8 mouse cellular contexts compared by ENCODE assay signal in genomic region chr12:111653434-111653833, GRCm38 (mm10). TPM values are rescaled to one million over a fixed set of nuclear protein-coding genes. Genes with fewer than 3 reads are reported as not detected.
DNase-seq lines count a peak whose midpoint lies in the region; ATAC-seq and TF ChIP-seq lines count a peak whose summit lies in the region.

No protein-coding gene starts in this region.

- H3K27ac ChIP-seq in kidney, postnatal 0 days = no peak overlapping the region
- no peak overlapping the region for H3K27ac ChIP-seq in lung, embryonic 16.5 days (ENCODE audit: low read length)

- H3K4me2 ChIP-seq in kidney, postnatal 0 days (ENCODE audit: low read length) = no peak overlapping the region
- no peak overlapping the region for H3K4me2 ChIP-seq in lung, embryonic 16.5 days (ENCODE audit: low read depth, low read length)

- TF ChIP-seq CTCF in Patski (IDR thresholded peaks at IDR 0.05) = peak; percentile 92
- peak; percentile 86 for TF ChIP-seq CTCF in kidney, postnatal 0 days (IDR thresholded peaks at IDR 0.05; ENCODE audit: low read depth)

- H3K4me3 ChIP-seq in kidney, postnatal 0 days (replicated peaks; ENCODE audit: low read depth, low read length) = no peak overlapping the region
- H3K4me3 ChIP-seq in lung, embryonic 16.5 days (ENCODE audit: low read length) = no peak overlapping the region

- WGBS in kidney, postnatal 0 days = 41% methylated on average over 3 of the region's 3 CpGs
- 32% methylated on average over 3 of the region's 3 CpGs for WGBS in lung, embryonic 16.5 days

- DNase-seq in adrenal gland, adult 18-20 months (ENCODE audit: low spot score in 2 of 2) = peak; percentile 66 to 73
- DNase-seq in adrenal gland, postnatal 4 days (ENCODE audit: low spot score in 2 of 2) = no peak
- no peak for DNase-seq in Patski (ENCODE audit: low read depth, low spot score)
- DNase-seq in gastrocnemius, postnatal 25 days = peak; percentile 54
- peak; percentile 88 for DNase-seq in kidney, postnatal 0 days (ENCODE audit: low spot score)
- DNase-seq in right cerebral cortex, postnatal 10 days (ENCODE audit: low spot score in 2 of 2) = peak; percentile 74 to 81

- peak; percentile 45 for ATAC-seq in Patski
- peak; percentile 82; the same call in 1 of the 2 replicates for ATAC-seq in common myeloid progenitor, adult 5-6 weeks (replicated peaks; ENCODE audit: low read depth, poor library complexity, severe bottlenecking)
- ATAC-seq in kidney, postnatal 0 days (replicated peaks; ENCODE audit: low FRiP score, low read depth) = 0 out of 2 replicates have a peak, but pooled peaks have one; percentile 35
- ATAC-seq in lung, embryonic 16.5 days (ENCODE audit: low read depth) = peak; percentile 75

- no peaks in the 10 kb centered on the region for H3K9me3 ChIP-seq in kidney, postnatal 0 days (replicated peaks; ENCODE audit: low read length)
- no peaks in the 10 kb centered on the region for H3K9me3 ChIP-seq in lung, embryonic 16.5 days (ENCODE audit: control insufficient read depth, low read length)

- in situ Hi-C loops in Patski (cut with MboI; ENCODE audit: low pct_unique_long_range_greater_than_20kb) = loop anchor here (5.0 kb wide), 1 partner anchor 44 kb away; no protein-coding TSS in a partner anchor

- CTCF ChIA-PET in Patski (lab: Charles Lee) = interaction anchor here (1.0 to 3.1 kb wide), 6 partner anchors 10 to 102 kb away, joined by 3 to 17 read pairs (median 4); no protein-coding TSS in a partner anchor

- POLR2A ChIA-PET in Patski (lab: Charles Lee) = interaction anchor here (0.6 kb wide), 1 partner anchor 8 kb away, joined by 6 read pairs; no protein-coding TSS in a partner anchor

- H3K36me3 ChIP-seq in kidney, postnatal 0 days (ENCODE audit: insufficient read depth, low read length) = peaks cover 53% of the 10 kb centered on the region
- H3K36me3 ChIP-seq in lung, embryonic 16.5 days (ENCODE audit: control insufficient read depth, insufficient read depth, low read length) = peaks cover 22% of the 10 kb centered on the region

- no peaks in the 10 kb centered on the region for H3K27me3 ChIP-seq in Patski
- H3K27me3 ChIP-seq in kidney, postnatal 0 days (ENCODE audit: insufficient read depth, low read length) = no peaks in the 10 kb centered on the region
- H3K27me3 ChIP-seq in lung, embryonic 16.5 days (ENCODE audit: control insufficient read depth, insufficient read depth, low read depth, low read length) = no peaks in the 10 kb centered on the region

- H3K9ac ChIP-seq in kidney, postnatal 0 days (ENCODE audit: low read depth, low read length) = no peak overlapping the region
- H3K9ac ChIP-seq in lung, embryonic 16.5 days (ENCODE audit: low read length) = no peak overlapping the region

- H3K4me1 ChIP-seq in kidney, postnatal 0 days (replicated peaks; ENCODE audit: insufficient read depth, low read length) = no peaks in the 10 kb centered on the region
- no peaks in the 10 kb centered on the region for H3K4me1 ChIP-seq in lung, embryonic 16.5 days (replicated peaks; ENCODE audit: control insufficient read depth, insufficient read depth, low read length)

RNA-seq across cellular contexts. Expression of gene Ckb, which starts 18.7 kb away (rescaled TPM):
- total RNA-seq in adrenal gland, adult 18-20 months (2021) = 10 to 100 TPM; 45.2 to 76.0 TPM
- total RNA-seq in adrenal gland, postnatal 4 days (2021) = 10 to 100 TPM; 39.6 to 40.9 TPM
- 69.4 TPM for polyA plus RNA-seq in Patski (2021)
- total RNA-seq in common myeloid progenitor, adult 5-6 weeks (2017) = 1.1 and 2.8 TPM in 2 replicates
- total RNA-seq in gastrocnemius, postnatal 25 days (2021) = 10 to 100 TPM; 14.9 to 15.6 TPM
- polyA plus RNA-seq in kidney, postnatal 0 days (2015; fragmentation: Nextera tagmentation; extraction: Ambion mirVana) = 135 and 148 TPM in 2 replicates
- polyA plus RNA-seq in lung, embryonic 16.5 days (2015; fragmentation: Nextera tagmentation; extraction: Ambion mirVana) = 210 and 218 TPM in 2 replicates

RNA-seq across cellular contexts. Expression of gene Trmt61a, which starts 24.5 kb away (rescaled TPM):
- total RNA-seq in adrenal gland, adult 18-20 months (2021) = 10 to 100 TPM; 16.3 to 20.1 TPM
- total RNA-seq in adrenal gland, postnatal 4 days (2021) = 10 to 100 TPM; 11.7 to 13.8 TPM
- polyA plus RNA-seq in Patski (2021) = 12.9 TPM
- total RNA-seq in common myeloid progenitor, adult 5-6 weeks (2017) = 6.2 and 12.7 TPM in 2 replicates
- total RNA-seq in gastrocnemius, postnatal 25 days (2021) = 1 to 10 TPM; 2.7 to 2.9 TPM
- 6.3 and 6.8 TPM in 2 replicates for polyA plus RNA-seq in kidney, postnatal 0 days (2015; fragmentation: Nextera tagmentation; extraction: Ambion mirVana)
- 7.0 and 7.2 TPM in 2 replicates for polyA plus RNA-seq in lung, embryonic 16.5 days (2015; fragmentation: Nextera tagmentation; extraction: Ambion mirVana)

RNA-seq across cellular contexts. Expression of gene Bag5, which starts 59.6 kb away (rescaled TPM):
- 10 to 100 TPM; 43.1 to 43.7 TPM for total RNA-seq in adrenal gland, adult 18-20 months (2021)
- 10 to 100 TPM; 35.8 to 37.0 TPM for total RNA-seq in adrenal gland, postnatal 4 days (2021)
- polyA plus RNA-seq in Patski (2021) = 40.1 TPM
- 38.3 and 44.9 TPM in 2 replicates for total RNA-seq in common myeloid progenitor, adult 5-6 weeks (2017)
- total RNA-seq in gastrocnemius, postnatal 25 days (2021) = 10 to 100 TPM; 10.9 to 14.6 TPM
- 45.7 and 48.9 TPM in 2 replicates for polyA plus RNA-seq in kidney, postnatal 0 days (2015; fragmentation: Nextera tagmentation; extraction: Ambion mirVana)
- polyA plus RNA-seq in lung, embryonic 16.5 days (2015; fragmentation: Nextera tagmentation; extraction: Ambion mirVana) = 50.2 and 50.7 TPM in 2 replicates

RNA-seq across cellular contexts. Expression of gene Apopt1, which starts 59.6 kb away (rescaled TPM):
- total RNA-seq in adrenal gland, adult 18-20 months (2021) = 10 to 100 TPM; 61.0 to 61.3 TPM
- total RNA-seq in adrenal gland, postnatal 4 days (2021) = 10 to 100 TPM; 65.4 to 70.1 TPM
- 36.7 TPM for polyA plus RNA-seq in Patski (2021)
- total RNA-seq in common myeloid progenitor, adult 5-6 weeks (2017) = 41.9 and 56.2 TPM in 2 replicates
- total RNA-seq in gastrocnemius, postnatal 25 days (2021) = 10 to 100 TPM; 37.7 to 38.9 TPM
- 57.8 and 61.4 TPM in 2 replicates for polyA plus RNA-seq in kidney, postnatal 0 days (2015; fragmentation: Nextera tagmentation; extraction: Ambion mirVana)
- 45.7 and 47.0 TPM in 2 replicates for polyA plus RNA-seq in lung, embryonic 16.5 days (2015; fragmentation: Nextera tagmentation; extraction: Ambion mirVana)

Comparison
In these comparisons a context has a peak if more than half of its experiments do, and no peak if none do; other contexts are left out.
1. DNase-seq: peak in adrenal gland, adult 18-20 months (2 of 2), gastrocnemius, postnatal 25 days (single experiment), kidney, postnatal 0 days (single experiment) and right cerebral cortex, postnatal 10 days (2 of 2); none in adrenal gland, postnatal 4 days (0 of 2) and Patski (single experiment).
2. Peak in every context shown above with its lines, with median percentiles within 50 percentile points of each other: ATAC-seq.